Mouse (Mus musculus) embryonic facial prominence, embryonic 11.5 days (tissue): ENCODE results near the gene Ski. TPM values are rescaled to one million over a fixed set of nuclear protein-coding genes. Genes with fewer than 3 reads are reported as not detected.

Experiments used
- ATAC-seq: fragments of 200-750 bp; cut with Nextera tagmentation; replicated peaks from 2 replicates; pipeline ENCODE4 v1.8.0; 2017; ENCODE audit warnings: low read depth; ENCODE audit not compliant: insufficient number of reproducible peaks, low FRiP score, low TSS enrichment
- DNase-seq: peaks from one replicate; pipeline ENCODE4 v3.0.0-alpha.2; 2015; ENCODE audit warnings: low spot score
- H3K27ac ChIP-seq: fragments of 300-500 bp; sonication (generic); replicated peaks from 2 replicates; pipeline ENCODE4 v1.5.1; 2014; ENCODE audit warnings: mild to moderate bottlenecking, low read depth, low read length, control low read depth
- H3K27me3 ChIP-seq: fragments of 300-500 bp; sonication (generic); 2 replicates; pipeline ENCODE4 v1.6.1; 2014; ENCODE audit warnings: mild to moderate bottlenecking, low read length, moderate library complexity, mixed read lengths; ENCODE audit not compliant: control insufficient read depth, insufficient read depth
- H3K36me3 ChIP-seq: fragments of 300-500 bp; sonication (generic); replicated peaks from 2 replicates; pipeline ENCODE4 v1.6.1; 2014; ENCODE audit warnings: low read depth, mild to moderate bottlenecking, low read length, moderate library complexity, mixed read lengths; ENCODE audit not compliant: control insufficient read depth, insufficient read depth
- H3K4me1 ChIP-seq: fragments of 300-500 bp; sonication (generic); 2 replicates; pipeline ENCODE4 v1.6.1; 2014; ENCODE audit warnings: low read length, mixed read lengths; ENCODE audit not compliant: control insufficient read depth, insufficient read depth
- H3K4me2 ChIP-seq: fragments of 300-500 bp; sonication (generic); 2 replicates; pipeline ENCODE4 v1.6.1; 2014; ENCODE audit warnings: low read depth, mild to moderate bottlenecking, control low read depth, low read length, moderate library complexity
- H3K4me3 ChIP-seq: fragments of 300-500 bp; sonication (generic); 2 replicates; pipeline ENCODE4 v1.5.1; 2014; ENCODE audit warnings: low read depth, low read length, control low read depth
- H3K9ac ChIP-seq: fragments of 300-500 bp; sonication (generic); replicated peaks from 2 replicates; pipeline ENCODE4 v1.6.1; 2014; ENCODE audit warnings: mild to moderate bottlenecking, control low read depth, low read length
- H3K9me3 ChIP-seq: fragments of 300-500 bp; sonication (generic); replicated peaks from 2 replicates; pipeline ENCODE4 v1.6.1; 2016; ENCODE audit warnings: mild to moderate bottlenecking, low read length, inconsistent platforms, mixed read lengths; ENCODE audit not compliant: control insufficient read depth
- WGBS: fragments of 180-500 bp; shearing (Covaris S2); extraction: QIAGEN DNeasy Blood & Tissue Kit; methylation state at CpG from one replicate; pipeline ENCODE4 v1.1.7; 2014; 5-methylcytosine and 5-hydroxymethylcytosine counted together
- polyA plus RNA-seq: library from polyadenylated mRNA; unstranded; fragments of >200 nt; fragmentation: Nextera tagmentation; extraction: Ambion mirVana; gene quantifications from 2 replicates; pipeline ENCODE4 v1.2.1, GENCODE M21; 2014

Ski gene
- polyA plus RNA-seq, 1 experiment from 2014 or later: 15.4 TPM

GRCm38 (mm10) chr4:155233878-155234277 lies 11.5 kb upstream of the Ski start:
- Histone ChIP-seq H3K27ac (peak overlapping the region; percentile 87), H3K4me3 (no peak overlapping the region), H3K9me3 (no peaks in the 10 kb centered on the region), H3K9ac (peak overlapping the region; percentile 7), H3K4me1 (peaks cover 24% of the 10 kb centered on the region), H3K27me3 (no peaks in the 10 kb centered on the region), H3K36me3 (no peaks in the 10 kb centered on the region), H3K4me2 (no peak overlapping the region)
- ATAC-seq (peak; percentile 26; the same call in 1 of the 2 replicates), DNase-seq (peak; percentile 61)
- 31% methylated on average over 10 of the region's 10 CpGs for WGBS

GRCm38 (mm10) chr4:155228461-155228860 lies 6.1 kb upstream of the Ski start:
- Histone ChIP-seq H3K4me1 (0 out of 2 replicates have a peak, but pooled peaks cover 2% of the 10 kb centered on the region), H3K4me3 (no peak overlapping the region), H3K4me2 (no peak overlapping the region), H3K27ac (no peak overlapping the region), H3K27me3 (no peaks in the 10 kb centered on the region), H3K9me3 (no peaks in the 10 kb centered on the region), H3K9ac (no peak overlapping the region), H3K36me3 (no peaks in the 10 kb centered on the region)
- no peak for ATAC-seq
- 71% methylated on average over 5 of the region's 5 CpGs for WGBS
- DNase-seq: no peak

GRCm38 (mm10) chr4:155227986-155228385 lies 5.6 kb upstream of the Ski start:
- no peak overlapping the region for H3K9ac ChIP-seq
- H3K27me3 ChIP-seq: no peaks in the 10 kb centered on the region
- no peak overlapping the region for H3K4me3 ChIP-seq
- no peak overlapping the region for H3K27ac ChIP-seq
- WGBS: 85% methylated on average over 4 of the region's 4 CpGs
- no peaks in the 10 kb centered on the region for H3K9me3 ChIP-seq
- DNase-seq (no peak), ATAC-seq (no peak)
- no peak overlapping the region for H3K4me2 ChIP-seq
- no peaks in the 10 kb centered on the region for H3K36me3 ChIP-seq
- 0 out of 2 replicates have a peak, but pooled peaks cover 2% of the 10 kb centered on the region for H3K4me1 ChIP-seq

- Histone ChIP-seq H3K27me3 (no peaks in the 10 kb centered on the region), H3K36me3 (no peaks in the 10 kb centered on the region; the same call in 1 of the 2 replicates), H3K4me1 (0 out of 2 replicates have a peak, but pooled peaks cover 2% of the 10 kb centered on the region), H3K4me2 (no peak overlapping the region), H3K4me3 (no peak overlapping the region), H3K9ac (no peak overlapping the region), H3K27ac (no peak overlapping the region), H3K9me3 (no peaks in the 10 kb centered on the region)
- DNase-seq (no peak), ATAC-seq (no peak)
- 77% methylated on average over 5 of the region's 5 CpGs for WGBS
Measured at GRCm38 (mm10) chr4:155225918-155226317, 3.5 kb upstream of the Ski start.

- Histone ChIP-seq H3K36me3 (no peaks in the 10 kb centered on the region; the same call in 1 of the 2 replicates), H3K9ac (peak overlapping the region; percentile 92), H3K4me1 (0 out of 2 replicates have a peak, but pooled peaks cover 2% of the 10 kb centered on the region), H3K27me3 (no peaks in the 10 kb centered on the region), H3K4me2 (peak overlapping the region; percentile 98), H3K27ac (peak overlapping the region; percentile 89), H3K9me3 (no peaks in the 10 kb centered on the region), H3K4me3 (peak overlapping the region; percentile 91)
- 33% methylated on average over 20 of the region's 20 CpGs for WGBS
- no peak for ATAC-seq
- DNase-seq: no peak
Measured at GRCm38 (mm10) chr4:155223594-155224528, 1.5 kb upstream of the Ski start.

GRCm38 (mm10) chr4:155222841-155223593 lies 625 bp upstream of the Ski start:
- Histone ChIP-seq H3K4me3 (peak overlapping the region; percentile 91), H3K9me3 (no peaks in the 10 kb centered on the region), H3K27ac (peak overlapping the region; percentile 89), H3K27me3 (no peaks in the 10 kb centered on the region), H3K9ac (peak overlapping the region; percentile 94), H3K4me1 (peaks cover 5% of the 10 kb centered on the region), H3K36me3 (no peaks in the 10 kb centered on the region; the same call in 1 of the 2 replicates), H3K4me2 (peak overlapping the region; percentile 98)
- ATAC-seq: peak; percentile 99
- peak; percentile 99 for DNase-seq
- WGBS: under 1% methylated on average over 58 of the region's 116 CpGs

- H3K27me3 ChIP-seq: no peaks in the 10 kb centered on the region
- H3K9ac ChIP-seq: peak overlapping the region; percentile 94
- H3K27ac ChIP-seq: 0 out of 2 replicates have a peak overlapping the region, but pooled peaks have one; percentile 28
- H3K4me1 ChIP-seq: peaks cover 5% of the 10 kb centered on the region
- no peaks in the 10 kb centered on the region for H3K9me3 ChIP-seq
- DNase-seq: peak; percentile 62
- H3K4me3 ChIP-seq: peak overlapping the region; percentile 91
- WGBS: under 1% methylated on average over 92 of the region's 93 CpGs
- peak overlapping the region; percentile 98 for H3K4me2 ChIP-seq
- no peaks in the 10 kb centered on the region; the same call in 1 of the 2 replicates for H3K36me3 ChIP-seq
- ATAC-seq: no peak
Measured at GRCm38 (mm10) chr4:155221599-155222551, 517 bp downstream of the Ski start.
